Mouse (Mus musculus): ENCODE measurements at regions not wholly inside any gene's neighbourhood (a gene's known extent, or its start where the extent isn't known, plus 50 kb on each side); places are given as distances from the start of the nearest gene placed in this dataset.

- Histone ChIP-seq H3K9me3 (no peaks in the 10 kb centered on the region), H3K4me2 (no peak overlapping the region), H3K4me1 (peaks cover 8% of the 10 kb centered on the region; the same call in 1 of the 2 replicates), H3K4me3 (no peak overlapping the region), H3K27me3 (replicated peaks) (no peaks in the 10 kb centered on the region), H3K9ac (no peak overlapping the region), H3K36me3 (replicated peaks) (no peaks in the 10 kb centered on the region), H3K27ac (no peak overlapping the region)
- no peak for ATAC-seq (replicated peaks)
- 95% methylated on average over 2 of the region's 2 CpGs for WGBS
Measured at GRCm38 (mm10) chr15:61532040-61532439, 609.2 kb upstream of the A1bg start.

DNA sequence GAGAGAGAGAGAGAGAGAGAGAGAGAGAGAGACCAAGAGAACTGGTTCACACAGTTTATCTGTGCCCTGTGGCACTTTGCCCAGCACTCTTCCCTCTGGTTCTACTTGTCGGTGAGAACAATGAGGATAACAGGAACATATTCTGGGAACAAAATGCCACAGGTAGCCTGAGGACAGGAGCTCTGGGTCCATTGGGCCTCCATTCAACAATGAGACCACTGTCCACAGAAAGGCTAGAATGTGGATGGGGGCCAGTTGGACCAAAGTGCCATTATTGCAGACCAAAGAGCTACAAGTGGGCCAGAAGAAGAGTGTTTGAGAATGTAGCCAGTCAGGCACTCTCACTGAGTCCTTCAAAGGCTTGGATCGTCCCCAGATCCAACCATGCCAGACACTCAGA lies 600.2 kb upstream of the A1bg start:
- Histone ChIP-seq H3K4me2 (no peak overlapping the region), H3K36me3 (replicated peaks) (no peaks in the 10 kb centered on the region), H3K27me3 (replicated peaks) (no peaks in the 10 kb centered on the region), H3K4me3 (no peak overlapping the region), H3K9ac (no peak overlapping the region), H3K4me1 (no peaks in the 10 kb centered on the region), H3K27ac (no peak overlapping the region), H3K9me3 (no peaks in the 10 kb centered on the region)
- 88% methylated on average over 2 of the region's 2 CpGs for WGBS
- ATAC-seq (replicated peaks): no peak

DNA sequence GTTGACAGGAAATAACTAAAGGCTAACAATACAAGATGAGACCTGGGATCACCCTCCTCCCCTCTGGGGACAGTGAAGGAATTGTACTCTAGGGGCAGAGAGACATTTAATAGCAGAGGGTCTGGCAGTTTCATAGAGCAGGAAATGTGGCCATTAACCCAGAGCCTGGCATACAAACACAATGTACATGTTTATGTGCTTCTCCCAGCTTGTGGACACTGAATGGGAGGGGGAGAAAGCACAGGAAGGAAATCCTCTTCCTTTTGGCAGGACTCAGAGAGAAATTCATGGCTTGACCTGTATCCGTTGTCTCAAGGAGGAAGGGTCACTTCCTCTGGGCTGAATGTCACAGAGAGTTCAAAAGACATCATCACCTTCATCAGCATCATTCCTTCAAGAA lies 594.5 kb upstream of the A1bg start:
- 80% methylated on average over 1 of the region's 1 CpGs for WGBS
- Histone ChIP-seq H3K27me3 (replicated peaks) (no peaks in the 10 kb centered on the region), H3K4me3 (no peak overlapping the region), H3K9me3 (no peaks in the 10 kb centered on the region), H3K4me1 (no peaks in the 10 kb centered on the region), H3K4me2 (no peak overlapping the region), H3K9ac (no peak overlapping the region), H3K27ac (no peak overlapping the region), H3K36me3 (replicated peaks) (no peaks in the 10 kb centered on the region)
- no peak for ATAC-seq (replicated peaks)

- WGBS: 61% methylated on average over 1 of the region's 1 CpGs
- no peak overlapping the region for H3K4me3 ChIP-seq
- H3K27ac ChIP-seq: no peak overlapping the region
- no peaks in the 10 kb centered on the region for H3K4me1 ChIP-seq
- H3K9me3 ChIP-seq: no peaks in the 10 kb centered on the region
- no peaks in the 10 kb centered on the region for H3K36me3 ChIP-seq (replicated peaks)
- no peaks in the 10 kb centered on the region for H3K27me3 ChIP-seq (replicated peaks)
- no peak overlapping the region for H3K4me2 ChIP-seq
- ATAC-seq (replicated peaks): no peak
- no peak overlapping the region for H3K9ac ChIP-seq
Measured at GRCm38 (mm10) chr15:61514324-61514723, 591.5 kb upstream of the A1bg start.

DNA sequence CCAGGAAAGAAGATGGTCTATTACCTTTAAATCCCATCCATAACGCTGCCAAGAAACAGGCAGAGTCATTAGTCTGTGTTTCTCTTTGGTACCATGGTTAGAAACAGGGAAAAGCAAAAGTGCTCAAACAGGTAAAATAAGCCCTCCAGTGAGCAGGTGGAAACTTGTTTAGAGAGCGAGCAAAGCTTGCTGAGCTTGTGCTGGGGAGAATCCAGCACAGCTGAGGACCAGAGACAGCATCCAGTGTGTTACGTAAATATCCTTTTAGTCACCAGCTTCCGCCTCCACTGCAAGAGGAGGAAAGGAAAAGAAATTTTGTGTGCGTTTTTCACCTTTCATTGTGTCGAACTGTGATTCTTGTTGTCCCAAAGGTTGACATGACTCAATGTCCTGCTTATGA lies 586.0 kb upstream of the A1bg start:
- no peaks in the 10 kb centered on the region for H3K4me1 ChIP-seq
- H3K9ac ChIP-seq: no peak overlapping the region
- H3K27me3 ChIP-seq (replicated peaks): no peaks in the 10 kb centered on the region
- no peak for ATAC-seq (replicated peaks)
- no peaks in the 10 kb centered on the region for H3K36me3 ChIP-seq (replicated peaks)
- WGBS: 93% methylated on average over 6 of the region's 6 CpGs
- no peaks in the 10 kb centered on the region for H3K9me3 ChIP-seq
- H3K27ac ChIP-seq: no peak overlapping the region
- no peak overlapping the region for H3K4me3 ChIP-seq
- no peak overlapping the region for H3K4me2 ChIP-seq

GRCm38 (mm10) chr15:61506361-61506897 lies 583.6 kb upstream of the A1bg start:
- H3K4me2 ChIP-seq: no peak overlapping the region
- 80% methylated on average over 6 of the region's 6 CpGs for WGBS
- H3K27me3 ChIP-seq (replicated peaks): no peaks in the 10 kb centered on the region
- ATAC-seq (replicated peaks): no peak
- no peak overlapping the region for H3K27ac ChIP-seq
- H3K9ac ChIP-seq: no peak overlapping the region
- no peaks in the 10 kb centered on the region for H3K9me3 ChIP-seq
- no peaks in the 10 kb centered on the region for H3K4me1 ChIP-seq
- no peak overlapping the region for H3K4me3 ChIP-seq
- H3K36me3 ChIP-seq (replicated peaks): no peaks in the 10 kb centered on the region

- WGBS: 78% methylated on average over 7 of the region's 7 CpGs
- no peak overlapping the region for H3K27ac ChIP-seq
Measured at GRCm38 (mm10) chr15:61503436-61503835, 580.6 kb upstream of the A1bg start.

DNA sequence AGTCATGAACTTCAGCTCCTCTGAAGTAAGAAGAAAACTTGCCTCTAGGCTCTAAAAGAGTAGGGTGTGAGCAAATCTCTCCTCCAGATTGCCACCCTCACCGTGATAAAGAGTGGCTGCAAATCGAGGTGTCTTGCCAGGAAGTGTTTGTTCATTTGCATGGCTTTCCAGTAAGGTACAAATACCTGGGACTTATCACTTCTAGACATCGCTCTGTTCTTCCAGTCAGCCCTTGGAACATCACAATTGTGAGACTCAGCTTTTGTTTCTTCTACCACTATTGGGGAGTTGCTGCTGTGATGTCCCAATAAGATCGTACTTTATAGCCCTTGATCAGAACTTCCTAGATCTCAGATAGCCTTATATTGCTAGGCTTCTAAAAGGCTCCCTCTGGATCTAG lies 566.9 kb upstream of the A1bg start:
- 93% methylated on average over 4 of the region's 4 CpGs for WGBS
- no peaks in the 10 kb centered on the region for H3K36me3 ChIP-seq (replicated peaks)
- H3K4me2 ChIP-seq: no peak overlapping the region
- H3K27ac ChIP-seq: no peak overlapping the region
- no peaks in the 10 kb centered on the region for H3K9me3 ChIP-seq
- no peak overlapping the region for H3K4me3 ChIP-seq
- no peaks in the 10 kb centered on the region for H3K27me3 ChIP-seq (replicated peaks)
- no peaks in the 10 kb centered on the region for H3K4me1 ChIP-seq
- no peak for ATAC-seq (replicated peaks)
- no peak overlapping the region for H3K9ac ChIP-seq

More at GRCm38 (mm10) chr15:61503436-61503835, 580.6 kb upstream of the A1bg start:
- H3K4me2 ChIP-seq: no peak overlapping the region
- no peaks in the 10 kb centered on the region for H3K9me3 ChIP-seq
- no peak overlapping the region for H3K4me3 ChIP-seq
- no peaks in the 10 kb centered on the region for H3K27me3 ChIP-seq (replicated peaks)
- no peak for ATAC-seq (replicated peaks)
- H3K4me1 ChIP-seq: no peaks in the 10 kb centered on the region
- H3K9ac ChIP-seq: no peak overlapping the region
- no peaks in the 10 kb centered on the region for H3K36me3 ChIP-seq (replicated peaks)

DNA sequence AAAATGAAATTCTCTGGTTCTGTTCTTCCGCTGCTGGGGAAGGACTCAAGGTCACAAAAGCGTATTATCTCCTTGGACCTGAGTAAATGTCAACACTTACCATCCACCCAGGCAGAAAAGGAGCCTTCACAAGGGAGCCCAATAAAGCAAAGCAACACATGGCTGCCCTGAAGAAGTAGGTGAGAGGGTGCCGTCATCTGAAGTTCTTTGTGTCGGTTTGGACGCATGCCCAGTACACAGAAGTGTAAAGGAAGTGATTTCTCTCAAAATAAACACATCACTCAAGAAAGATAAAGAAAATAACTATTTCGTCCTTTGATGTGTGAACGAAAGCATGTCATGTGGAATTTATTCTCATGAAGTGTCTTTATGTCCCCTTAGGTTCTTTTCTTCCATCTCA lies 559.0 kb upstream of the A1bg start:
- H3K4me1 ChIP-seq: no peaks in the 10 kb centered on the region
- H3K9ac ChIP-seq: no peak overlapping the region
- no peaks in the 10 kb centered on the region for H3K9me3 ChIP-seq
- no peak for ATAC-seq (replicated peaks)
- no peaks in the 10 kb centered on the region for H3K36me3 ChIP-seq (replicated peaks)
- WGBS: 66% methylated on average over 7 of the region's 7 CpGs
- H3K27me3 ChIP-seq (replicated peaks): no peaks in the 10 kb centered on the region
- H3K27ac ChIP-seq: no peak overlapping the region
- no peak overlapping the region for H3K4me2 ChIP-seq
- H3K4me3 ChIP-seq: no peak overlapping the region

DNA sequence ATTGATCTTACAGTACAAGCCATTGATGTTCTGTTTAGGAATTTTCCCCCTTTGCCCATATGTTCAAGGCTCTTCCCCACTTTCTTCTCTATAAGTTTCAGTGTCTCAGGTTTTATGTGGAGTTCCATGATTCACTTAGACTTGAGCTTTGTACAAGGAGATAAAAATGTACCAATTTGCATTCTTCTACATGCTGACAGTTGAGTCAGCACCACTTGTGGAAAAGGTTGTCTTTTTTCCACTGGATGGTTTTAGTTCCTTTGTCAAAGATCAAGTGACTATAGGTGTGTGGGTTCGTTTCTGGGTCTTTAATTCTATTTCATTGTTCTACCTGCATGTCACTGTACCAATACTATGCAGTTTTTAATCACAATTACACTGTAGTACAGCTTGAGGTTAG lies 551.1 kb upstream of the A1bg start:
- no peak for ATAC-seq (replicated peaks)
- no peaks in the 10 kb centered on the region for H3K9me3 ChIP-seq
- no peak overlapping the region for H3K4me2 ChIP-seq
- no peak overlapping the region for H3K27ac ChIP-seq
- H3K9ac ChIP-seq: no peak overlapping the region
- WGBS: 47% methylated on average over 1 of the region's 1 CpGs
- H3K36me3 ChIP-seq (replicated peaks): no peaks in the 10 kb centered on the region
- H3K4me3 ChIP-seq: no peak overlapping the region
- H3K27me3 ChIP-seq (replicated peaks): no peaks in the 10 kb centered on the region
- no peaks in the 10 kb centered on the region for H3K4me1 ChIP-seq

GRCm38 (mm10) chr15:61455042-61455441 lies 532.2 kb upstream of the A1bg start:
- no peaks in the 10 kb centered on the region for H3K36me3 ChIP-seq (replicated peaks)
- no peak overlapping the region for H3K27ac ChIP-seq
- no peak overlapping the region for H3K9ac ChIP-seq
- ATAC-seq (replicated peaks): no peak
- no peak overlapping the region for H3K4me3 ChIP-seq
- no peaks in the 10 kb centered on the region for H3K27me3 ChIP-seq (replicated peaks)
- WGBS: 90% methylated on average over 5 of the region's 5 CpGs
- H3K4me1 ChIP-seq: no peaks in the 10 kb centered on the region
- H3K4me2 ChIP-seq: no peak overlapping the region
- no peaks in the 10 kb centered on the region for H3K9me3 ChIP-seq

- Histone ChIP-seq H3K27me3 (replicated peaks) (no peaks in the 10 kb centered on the region), H3K4me2 (no peak overlapping the region), H3K9ac (no peak overlapping the region), H3K36me3 (replicated peaks) (no peaks in the 10 kb centered on the region), H3K9me3 (no peaks in the 10 kb centered on the region), H3K27ac (no peak overlapping the region), H3K4me3 (no peak overlapping the region), H3K4me1 (no peaks in the 10 kb centered on the region)
- WGBS: 92% methylated on average over 1 of the region's 1 CpGs
- ATAC-seq (replicated peaks): no peak
Measured at GRCm38 (mm10) chr15:61454350-61454671, 531.5 kb upstream of the A1bg start.

DNA sequence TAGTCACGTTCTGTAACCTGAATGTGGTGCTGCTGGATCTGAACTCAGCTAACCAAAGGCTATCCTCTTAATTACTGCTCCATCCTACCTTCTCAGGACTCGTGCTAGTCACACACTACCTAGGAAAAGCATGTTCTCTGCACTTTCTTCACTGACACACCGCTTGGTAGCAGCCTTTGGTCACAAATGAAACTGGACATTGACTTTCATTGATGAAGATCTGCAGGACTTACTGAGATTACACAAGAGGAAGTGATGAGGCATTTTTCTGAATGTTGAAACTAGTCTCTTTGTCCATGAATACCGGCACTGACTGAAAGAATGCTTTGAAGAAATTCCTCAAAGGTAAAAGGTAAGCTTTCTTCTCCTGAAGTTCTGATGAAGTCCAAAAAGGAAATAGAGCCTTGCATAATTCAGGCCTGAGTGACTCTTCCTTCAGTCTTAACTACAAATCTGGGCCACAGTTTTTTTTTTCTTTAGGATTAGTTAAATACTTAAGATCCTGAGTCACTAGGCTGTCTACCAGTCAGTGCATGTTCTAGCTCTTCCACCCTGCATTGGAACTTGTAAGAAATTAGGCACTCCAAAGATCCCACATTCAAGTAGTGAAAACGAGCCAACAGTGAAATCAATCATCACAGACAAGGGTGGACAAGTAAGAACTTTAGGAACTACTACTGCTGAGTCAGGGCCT lies 531.0 kb upstream of the A1bg start:
- H3K27ac ChIP-seq: no peak overlapping the region
- H3K4me1 ChIP-seq: no peaks in the 10 kb centered on the region
- no peak for ATAC-seq (replicated peaks)
- H3K27me3 ChIP-seq (replicated peaks): no peaks in the 10 kb centered on the region
- WGBS: 80% methylated on average over 5 of the region's 5 CpGs
- H3K4me3 ChIP-seq: no peak overlapping the region
- H3K4me2 ChIP-seq: no peak overlapping the region
- no peaks in the 10 kb centered on the region for H3K9me3 ChIP-seq
- no peaks in the 10 kb centered on the region for H3K36me3 ChIP-seq (replicated peaks)
- no peak overlapping the region for H3K9ac ChIP-seq
